Mouse (Mus musculus): ENCODE measurements around the gene Alkbh6.

The Alkbh6 gene

GRCm38 (mm10) chr7:30295103-30295502 lies 13.4 kb upstream of the Alkbh6 start:
- no peak for DNase-seq (ENCODE audit: low read depth, low spot score)

- no peak for DNase-seq (ENCODE audit: low read depth, low spot score)
Observed at GRCm38 (mm10) chr7:30296816-30297215, 11.7 kb upstream of the Alkbh6 start.

GRCm38 (mm10) chr7:30297266-30297665 lies 11.3 kb upstream of the Alkbh6 start:
- DNase-seq (ENCODE audit: low read depth, low spot score) = no peak

GRCm38 (mm10) chr7:30300914-30301313 lies 7.6 kb upstream of the Alkbh6 start:
- DNase-seq (ENCODE audit: low read depth, low spot score) = peak; percentile 79

- DNase-seq (ENCODE audit: low read depth, low spot score) = peak; percentile 81
Observed at GRCm38 (mm10) chr7:30306083-30306779, 2.3 kb upstream of the Alkbh6 start.

GRCm38 (mm10) chr7:30309395-30310129 lies 1.0 kb downstream of the Alkbh6 start:
- DNase-seq (ENCODE audit: low read depth, low spot score) = peak; percentile 16

GRCm38 (mm10) chr7:30310136-30310535 lies 1.6 kb downstream of the Alkbh6 start:
- no peak for DNase-seq (ENCODE audit: low read depth, low spot score)

- no peak for DNase-seq (ENCODE audit: low read depth, low spot score)
Observed at GRCm38 (mm10) chr7:30313666-30314320, 5.3 kb downstream of the Alkbh6 start.

- no peak for DNase-seq (ENCODE audit: low read depth, low spot score)
Observed at GRCm38 (mm10) chr7:30314721-30315155, 6.2 kb downstream of the Alkbh6 start, which contains the start of gene Syne4. Syne4 (plus strand) TSS chr7:30314807.

GRCm38 (mm10) chr7:30315559-30316529 lies 7.3 kb downstream of the Alkbh6 start:
- DNase-seq (ENCODE audit: low read depth, low spot score) = no peak

- DNase-seq (ENCODE audit: low read depth, low spot score) = no peak
Observed at GRCm38 (mm10) chr7:30318142-30318541, 9.6 kb downstream of the Alkbh6 start.

- DNase-seq (ENCODE audit: low read depth, low spot score) = no peak
Observed at GRCm38 (mm10) chr7:30320946-30321345, 12.4 kb downstream of the Alkbh6 start.

- DNase-seq (ENCODE audit: low read depth, low spot score) = peak; percentile 93
Observed at GRCm38 (mm10) chr7:30321539-30322284, 13.2 kb downstream of the Alkbh6 start, which contains the start of gene E130208F15Rik. E130208F15Rik (plus strand) TSS chr7:30321740.

- peak; percentile 98 for DNase-seq (ENCODE audit: low read depth, low spot score)
Observed at GRCm38 (mm10) chr7:30322285-30322667, 13.8 kb downstream of the Alkbh6 start.

- peak; percentile 89 for DNase-seq (ENCODE audit: low read depth, low spot score)
Observed at GRCm38 (mm10) chr7:30322865-30323264, 14.3 kb downstream of the Alkbh6 start.

- no peak for DNase-seq (ENCODE audit: low read depth, low spot score)
Observed at GRCm38 (mm10) chr7:30323795-30324194, 15.3 kb downstream of the Alkbh6 start, which contains the start of gene Sdhaf1. Sdhaf1 (minus strand) TSS chr7:30323895.

- DNase-seq (ENCODE audit: low read depth, low spot score) = no peak
Observed at GRCm38 (mm10) chr7:30324300-30324944, 15.9 kb downstream of the Alkbh6 start.

- peak; percentile 82 for DNase-seq (ENCODE audit: low read depth, low spot score)
Observed at GRCm38 (mm10) chr7:30325364-30325763, 16.8 kb downstream of the Alkbh6 start.

- DNase-seq (ENCODE audit: low read depth, low spot score) = no peak
Observed at GRCm38 (mm10) chr7:30326427-30326826, 17.9 kb downstream of the Alkbh6 start.

- DNase-seq (ENCODE audit: low read depth, low spot score) = peak; percentile 91
Observed at GRCm38 (mm10) chr7:30327140-30327539, 18.6 kb downstream of the Alkbh6 start.

All from CD4-positive, CD25-positive, alpha-beta regulatory T cell, adult 2 months (primary cell).